Mouse (Mus musculus): ENCODE results near the gene Tspan12.

GRCm38 (mm10) chr6:21828437-21828836, 23.9 kb downstream of the Tspan12 start:
- no peak for TF ChIP-seq CTCF (IDR thresholded peaks at IDR 0.05; ENCODE audit: insufficient read depth, low read length)
- TF ChIP-seq POLR2A (IDR thresholded peaks at IDR 0.05; ENCODE audit: borderline replicate concordance, extremely low read depth, low read depth, low read length) = no peak

Data from lung, adult 2 months (tissue).